Mouse (Mus musculus) kidney, adult 2 months (tissue): ENCODE results near the gene Gm5934. TPM values are rescaled to one million over a fixed set of nuclear protein-coding genes. Genes with fewer than 3 reads are reported as not detected.
"Not testable (repeated sequence)": the region's sequence is repeated elsewhere in the genome, so short reads cannot be mapped to it uniquely, and the experiment has no call there.

Experiments used
- DNase-seq: peaks from one replicate; pipeline ENCODE4 v3.0.0; 2021
- H3K27ac ChIP-seq: fragments of 200-500 bp; 2 replicates; pipeline ENCODE4 v1.5.1; 2012; ENCODE audit warnings: low read depth, low read length, control low read depth, inconsistent platforms; ENCODE audit not compliant: insufficient read depth
- H3K27me3 ChIP-seq: fragments of 200-500 bp; replicated peaks from 2 replicates; pipeline ENCODE4 v1.6.1; 2012; ENCODE audit warnings: mild to moderate bottlenecking, moderate library complexity, low read length, inconsistent platforms; ENCODE audit not compliant: control insufficient read depth, insufficient read depth
- H3K36me3 ChIP-seq: fragments of 200-500 bp; 2 replicates; pipeline ENCODE4 v1.6.1; 2012; ENCODE audit warnings: mild to moderate bottlenecking, moderate library complexity, low read length, inconsistent platforms; ENCODE audit not compliant: control insufficient read depth, insufficient read depth
- H3K4me1 ChIP-seq: fragments of 200-500 bp; 2 replicates; pipeline ENCODE4 v1.6.1; 2011; ENCODE audit warnings: low read length; ENCODE audit not compliant: control insufficient read depth, insufficient read depth
- H3K4me3 ChIP-seq: fragments of 200-500 bp; 2 replicates; pipeline ENCODE4 v1.5.1; 2011; ENCODE audit warnings: mild to moderate bottlenecking, low read depth, low read length, control low read depth; ENCODE audit not compliant: insufficient read depth
- WGBS: fragments of 180-500 bp; shearing (Covaris S2); methylation state at CpG from one replicate; pipeline ENCODE4 v1.1.7; 2018; 5-methylcytosine and 5-hydroxymethylcytosine counted together
- polyA plus RNA-seq: library from polyadenylated mRNA; depleted of rRNA; stranded (reverse); fragments of >200 nt; gene quantifications from 2 replicates; pipeline ENCODE4 v1.2.3, GENCODE M21; 2012; rRNA removed

Gm5934 gene
- polyA plus RNA-seq: not detected in 2 replicates

GRCm38 (mm10) chrX:24500660-24501059 lies at the start of gene Gm5934:
Gene Gm5934, minus strand, starts transcription at chrX:24500760.
- DNase-seq: not testable (repeated sequence)

More at GRCm38 (mm10) chrX:24500660-24501059, at the start of gene Gm5934:
- 77% methylated on average over 5 of the region's 5 CpGs for WGBS
- H3K27me3 ChIP-seq, H3K4me3 ChIP-seq, H3K36me3 ChIP-seq, H3K27ac ChIP-seq, H3K4me1 ChIP-seq: not testable (repeated sequence)

Other genes starting within 250 kb of the Gm5934 start
- not detected in 2 replicates for gene Gm4297, start 74.1 kb upstream of the Gm5934 start, polyA plus RNA-seq